Mouse (Mus musculus) liver, embryonic 14.5 days (tissue): ENCODE measurements around the gene Ubxn7.

ENCODE experiments used
- CTCF ChIP-seq: IDR thresholded peaks from 2 replicates; pipeline ENCODE4 v1.5.1; 2016; ENCODE audit warnings: antibody characterized with exemption, low read depth, control low read depth
- EP300 ChIP-seq: IDR thresholded peaks from 2 replicates; pipeline ENCODE4 v1.6.1; 2016; ENCODE audit warnings: antibody characterized with exemption, low read depth

- TF ChIP-seq CTCF (no peak), EP300 (no peak)
Measured at GRCm38 (mm10) chr16:32291821-32292220, 40.2 kb upstream of the Ubxn7 start.
